Mouse (Mus musculus) heart, adult 2 months (tissue): ENCODE measurements around the gene Ech1.
A peak's percentile ranks its signal among the peaks of the same experiment; 100 is the strongest.

Experiments
- CTCF ChIP-seq: fragments of 200-600 bp; IDR thresholded peaks from 2 replicates; pipeline ENCODE4 v1.8.1; 2022; ENCODE audit warnings: antibody characterized with exemption, mild to moderate bottlenecking, moderate library complexity
- EP300 ChIP-seq: fragments of 200-500 bp; IDR thresholded peaks from 2 replicates; pipeline ENCODE4 v1.6.1; 2011; ENCODE audit warnings: low read depth, low read length, control low read depth; ENCODE audit not compliant: insufficient read depth
- POLR2A ChIP-seq: fragments of 200-500 bp; IDR thresholded peaks from 2 replicates; pipeline ENCODE4 v1.6.1; 2011; ENCODE audit warnings: mild to moderate bottlenecking, low read depth, low read length, control low read depth; ENCODE audit not compliant: insufficient read depth

GRCm38 (mm10) chr7:28825686-28826401 lies 827 bp downstream of the Ech1 start:
- TF ChIP-seq CTCF = peak; percentile 52
- TF ChIP-seq EP300 = no peak
- no peak for TF ChIP-seq POLR2A
